Mouse (Mus musculus) heart, adult 2 months (tissue): ENCODE measurements around the gene Zfhx3. TPM values are rescaled to one million over a fixed set of nuclear protein-coding genes. Genes with fewer than 3 reads are reported as not detected.

Experiments
- DNase-seq, 2 experiments: peaks; one replicate each; pipeline ENCODE4 v3.0.0; 2021
- H3K27ac ChIP-seq: fragments of 200-600 bp; 2 replicates; pipeline ENCODE4 v1.8.1; 2022
- H3K27me3 ChIP-seq: fragments of 200-500 bp; 2 replicates; pipeline ENCODE4 v1.6.1; 2012; ENCODE audit warnings: mild to moderate bottlenecking, low read length, inconsistent platforms, mixed read lengths; ENCODE audit not compliant: control insufficient read depth, insufficient read depth
- H3K36me3 ChIP-seq: fragments of 200-500 bp; 2 replicates; pipeline ENCODE4 v1.6.1; 2012; ENCODE audit warnings: low read length, inconsistent platforms; ENCODE audit not compliant: control insufficient read depth, insufficient read depth
- H3K4me1 ChIP-seq: fragments of 200-500 bp; 2 replicates; pipeline ENCODE4 v1.6.1; 2011; ENCODE audit warnings: low read length; ENCODE audit not compliant: control insufficient read depth, insufficient read depth
- H3K4me3 ChIP-seq: fragments of 200-600 bp; 2 replicates; pipeline ENCODE4 v1.8.1; 2022
- H3K79me2 ChIP-seq: fragments of 200-500 bp; replicated peaks from 2 replicates; pipeline ENCODE4 v1.6.1; 2012; ENCODE audit warnings: mild to moderate bottlenecking, inconsistent platforms, low read length, moderate library complexity, mixed read lengths; ENCODE audit not compliant: control insufficient read depth, insufficient read depth
- H3K9ac ChIP-seq: fragments of 200-500 bp; 2 replicates; pipeline ENCODE4 v1.6.1; 2012; ENCODE audit warnings: low read depth, mild to moderate bottlenecking, control low read depth, inconsistent platforms, low read length, mixed read lengths
- CTCF ChIP-seq: fragments of 200-600 bp; IDR thresholded peaks from 2 replicates; pipeline ENCODE4 v1.8.1; 2022; ENCODE audit warnings: antibody characterized with exemption, mild to moderate bottlenecking, moderate library complexity
- EP300 ChIP-seq: fragments of 200-500 bp; IDR thresholded peaks from 2 replicates; pipeline ENCODE4 v1.6.1; 2011; ENCODE audit warnings: low read depth, low read length, control low read depth; ENCODE audit not compliant: insufficient read depth
- POLR2A ChIP-seq: fragments of 200-500 bp; IDR thresholded peaks from 2 replicates; pipeline ENCODE4 v1.6.1; 2011; ENCODE audit warnings: mild to moderate bottlenecking, low read depth, low read length, control low read depth; ENCODE audit not compliant: insufficient read depth
- WGBS: fragments of 180-500 bp; shearing (Covaris S2); methylation state at CpG from one replicate; pipeline ENCODE4 v1.1.7; 2018; 5-methylcytosine and 5-hydroxymethylcytosine counted together
- intact Hi-C: fragments of 180-260 bp; cut with DNase I; formaldehyde crosslinking; loops from one replicate; pipeline ENCODE4 v1.15.1; 2025
- polyA plus RNA-seq: library from polyadenylated mRNA; depleted of rRNA; stranded (reverse); fragments of >200 nt; gene quantifications from 2 replicates; pipeline ENCODE4 v1.2.3, GENCODE M21; 2012
- total RNA-seq, 2 experiments: library from RNA; stranded (reverse); gene quantifications; 2 replicates each; pipeline ENCODE4 v1.2.3; 2021

The Zfhx3 gene
- total and polyA plus RNA-seq, 3 experiments = 1.8 to 8.3 (median 6.9) TPM

DNA sequence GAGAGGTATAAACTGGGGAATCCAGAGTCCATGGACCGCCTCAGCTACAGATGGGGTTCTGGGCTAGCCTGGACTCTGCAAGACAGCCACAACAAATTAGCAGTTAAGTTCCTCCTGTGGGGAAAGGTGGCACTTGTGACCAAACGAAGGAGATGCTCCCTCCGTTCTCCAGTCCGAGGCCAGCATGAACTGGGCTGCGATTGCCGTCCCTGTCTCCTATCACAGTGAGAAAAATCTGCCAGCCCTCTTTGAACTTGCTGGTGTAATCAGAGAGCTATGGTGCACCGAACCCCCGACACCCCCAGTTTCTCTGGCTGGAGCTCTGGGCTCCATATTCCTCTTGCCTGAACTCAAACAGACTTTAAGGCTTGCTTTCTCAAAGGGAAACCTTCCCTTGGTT, 945.4 kb downstream of the Zfhx3 start:
- Histone ChIP-seq H3K4me3 (no peak overlapping the region), H3K4me1 (peaks cover 3% of the 10 kb centered on the region; the same call in 1 of the 2 replicates), H3K79me2 (no peaks in the 10 kb centered on the region; the same call in 1 of the 2 replicates), H3K27ac (no peak overlapping the region), H3K9ac (no peak overlapping the region), H3K27me3 (no peaks in the 10 kb centered on the region), H3K36me3 (no peaks in the 10 kb centered on the region)
- 94% methylated on average over 8 of the region's 8 CpGs for WGBS
- TF ChIP-seq EP300 (no peak), POLR2A (no peak), CTCF (no peak)
- no peak for DNase-seq
- intact Hi-C loops = loop anchor here (10.0 kb wide), 1 partner anchor 173 kb away; no protein-coding TSS in a partner anchor

DNA sequence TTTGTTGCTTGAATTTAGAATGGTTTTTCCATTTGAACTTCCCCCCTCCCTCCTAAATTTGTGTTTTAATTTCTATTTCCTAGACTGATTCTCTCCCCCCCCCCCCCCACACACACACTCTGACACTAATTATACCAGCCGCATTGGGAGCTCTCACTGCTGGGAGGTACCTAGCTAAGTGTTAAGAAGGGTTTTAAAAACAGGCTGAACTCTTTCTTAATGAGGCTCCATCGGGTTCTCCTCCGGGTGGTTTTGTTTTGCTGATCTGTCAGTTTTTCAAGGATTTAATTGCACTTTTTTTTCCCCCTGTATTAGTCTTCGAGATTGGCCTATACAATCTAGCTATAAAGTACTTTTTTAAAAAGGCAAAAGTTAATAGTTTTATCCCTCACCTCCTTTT, 946.5 kb downstream of the Zfhx3 start:
- DNase-seq = no peak
- Histone ChIP-seq H3K9ac (no peak overlapping the region), H3K79me2 (no peaks in the 10 kb centered on the region; the same call in 1 of the 2 replicates), H3K27ac (no peak overlapping the region), H3K27me3 (no peaks in the 10 kb centered on the region), H3K4me1 (peaks cover 3% of the 10 kb centered on the region; the same call in 1 of the 2 replicates), H3K4me3 (no peak overlapping the region), H3K36me3 (no peaks in the 10 kb centered on the region)
- TF ChIP-seq CTCF = no peak
- TF ChIP-seq EP300 = no peak
- TF ChIP-seq POLR2A = no peak
- intact Hi-C loops = loop anchor here (10.0 kb wide), 1 partner anchor 174 kb away; no protein-coding TSS in a partner anchor
- 82% methylated on average over 4 of the region's 4 CpGs for WGBS

- Histone ChIP-seq H3K4me1 (peaks cover 3% of the 10 kb centered on the region; the same call in 1 of the 2 replicates), H3K79me2 (no peaks in the 10 kb centered on the region; the same call in 1 of the 2 replicates), H3K9ac (no peak overlapping the region), H3K4me3 (no peak overlapping the region), H3K36me3 (no peaks in the 10 kb centered on the region), H3K27me3 (no peaks in the 10 kb centered on the region), H3K27ac (no peak overlapping the region)
- no peak for DNase-seq
- WGBS = 90% methylated on average over 5 of the region's 5 CpGs
- intact Hi-C loops = loop anchor here (10.0 kb wide), 1 partner anchor 175 kb away; no protein-coding TSS in a partner anchor
- no peak for TF ChIP-seq EP300
- TF ChIP-seq POLR2A = no peak
- no peak for TF ChIP-seq CTCF
Observed at GRCm38 (mm10) chr8:108889406-108889805, 947.0 kb downstream of the Zfhx3 start.

GRCm38 (mm10) chr8:108894287-108894686, 951.8 kb downstream of the Zfhx3 start:
- Histone ChIP-seq H3K79me2 (no peaks in the 10 kb centered on the region), H3K36me3 (no peaks in the 10 kb centered on the region), H3K27me3 (no peaks in the 10 kb centered on the region), H3K9ac (no peak overlapping the region), H3K4me1 (peaks cover 1% of the 10 kb centered on the region; the same call in 1 of the 2 replicates), H3K27ac (no peak overlapping the region), H3K4me3 (no peak overlapping the region)
- no peak for DNase-seq
- WGBS = 29% methylated on average over 10 of the region's 10 CpGs
- TF ChIP-seq EP300 (no peak), POLR2A (no peak), CTCF (no peak)
- intact Hi-C loops = no loop called here

GRCm38 (mm10) chr8:108896468-108897346, 954.3 kb downstream of the Zfhx3 start:
- peaks cover 5% of the 10 kb centered on the region for H3K4me1 ChIP-seq
- no peaks in the 10 kb centered on the region for H3K36me3 ChIP-seq
- H3K4me3 ChIP-seq = peak overlapping the region; percentile 16; the same call in 1 of the 2 replicates
- peak overlapping the region; percentile 32; the same call in 1 of the 2 replicates for H3K27ac ChIP-seq
- H3K79me2 ChIP-seq = no peaks in the 10 kb centered on the region
- no peak overlapping the region for H3K9ac ChIP-seq
- intact Hi-C loops = loop anchor here (5.0 kb wide), 1 partner anchor 109 kb away; no protein-coding TSS in a partner anchor
- 36% methylated on average over 18 of the region's 18 CpGs for WGBS
- H3K27me3 ChIP-seq = no peaks in the 10 kb centered on the region
- TF ChIP-seq CTCF = no peak
- TF ChIP-seq EP300 = no peak
- no peak for TF ChIP-seq POLR2A
- DNase-seq = peak; percentile 85 to 86
